Mouse (Mus musculus) kidney, adult 2 months (tissue): ENCODE results near the gene Paip2b.

Experiments
- CTCF ChIP-seq: fragments of 200-500 bp; conservative IDR thresholded peaks from 2 replicates; pipeline ENCODE4 v1.5.1; 2011; ENCODE audit warnings: low read depth, mild to moderate bottlenecking, control low read depth, low read length, moderate library complexity, mixed read lengths; ENCODE audit not compliant: insufficient read depth, insufficient read length
- POLR2A ChIP-seq: fragments of 200-500 bp; IDR thresholded peaks from one replicate; pipeline ENCODE4 v1.6.1; 2011; ENCODE audit warnings: low read depth, low read length, control low read depth

DNA sequence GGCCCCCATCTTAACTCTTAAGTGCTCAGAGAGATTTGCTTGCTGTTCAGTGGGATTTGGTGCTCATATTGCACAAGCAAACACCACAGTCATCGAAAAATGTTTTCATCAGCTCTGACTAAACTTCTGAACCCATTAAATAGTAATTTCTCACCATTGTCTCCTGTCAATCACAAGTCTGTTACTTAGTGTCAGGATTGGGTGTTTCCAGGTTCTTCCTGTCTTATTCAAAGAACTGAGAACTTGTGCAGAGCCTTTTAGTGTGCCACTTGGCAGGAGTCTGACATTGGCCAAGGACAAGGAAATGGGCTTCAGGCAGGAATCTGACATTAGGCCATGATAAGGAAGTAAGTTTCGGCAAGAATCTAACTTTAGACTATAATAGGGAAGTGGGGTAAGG lies 6.5 kb upstream of the Paip2b start:
- TF ChIP-seq CTCF = no peak
- no peak for TF ChIP-seq POLR2A
